Mouse (Mus musculus) liver, adult 2 months (tissue): ENCODE measurements around the gene Endov.

Experiments used
- CTCF ChIP-seq: fragments of 200-500 bp; IDR thresholded peaks from 2 replicates; pipeline ENCODE4 v1.5.1; 2011; ENCODE audit warnings: low read depth, low read length, control low read depth
- POLR2A ChIP-seq: fragments of 200-500 bp; IDR thresholded peaks from 2 replicates; pipeline ENCODE4 v1.6.1; 2011; ENCODE audit warnings: low read length, control low read depth; ENCODE audit not compliant: insufficient read depth; ENCODE audit errors: extremely low read depth

DNA sequence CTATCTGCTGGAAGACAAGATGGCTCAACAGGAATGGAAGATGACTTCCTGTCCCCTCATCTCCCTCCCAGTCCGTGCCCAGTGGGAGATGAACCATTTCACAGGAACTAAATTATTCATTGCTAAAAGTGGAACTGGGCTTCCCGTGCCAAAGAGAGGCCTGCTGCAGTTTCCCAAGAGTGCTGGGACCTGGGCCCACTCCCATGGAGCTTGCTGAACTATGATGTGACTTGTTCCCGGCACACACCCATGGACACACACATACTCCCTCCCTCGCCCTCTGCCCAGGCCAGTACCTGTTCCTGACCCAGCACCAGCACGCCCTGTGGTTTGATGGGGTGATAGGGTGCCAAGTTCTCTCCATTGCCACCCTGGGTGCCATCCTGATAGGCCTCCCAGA, 51.7 kb downstream of the Endov start:
- TF ChIP-seq POLR2A (no peak), CTCF (no peak)
